Mouse (Mus musculus): ENCODE measurements around the gene Gm10842.

The Gm10842 gene

GRCm38 (mm10) chr11:105181126-105181637 lies 34.5 kb downstream of the Gm10842 start:
- TF ChIP-seq GATA4 (IDR thresholded peaks at IDR 0.05; ENCODE audit: insufficient replicate concordance, low read length), result no peak

DNA sequence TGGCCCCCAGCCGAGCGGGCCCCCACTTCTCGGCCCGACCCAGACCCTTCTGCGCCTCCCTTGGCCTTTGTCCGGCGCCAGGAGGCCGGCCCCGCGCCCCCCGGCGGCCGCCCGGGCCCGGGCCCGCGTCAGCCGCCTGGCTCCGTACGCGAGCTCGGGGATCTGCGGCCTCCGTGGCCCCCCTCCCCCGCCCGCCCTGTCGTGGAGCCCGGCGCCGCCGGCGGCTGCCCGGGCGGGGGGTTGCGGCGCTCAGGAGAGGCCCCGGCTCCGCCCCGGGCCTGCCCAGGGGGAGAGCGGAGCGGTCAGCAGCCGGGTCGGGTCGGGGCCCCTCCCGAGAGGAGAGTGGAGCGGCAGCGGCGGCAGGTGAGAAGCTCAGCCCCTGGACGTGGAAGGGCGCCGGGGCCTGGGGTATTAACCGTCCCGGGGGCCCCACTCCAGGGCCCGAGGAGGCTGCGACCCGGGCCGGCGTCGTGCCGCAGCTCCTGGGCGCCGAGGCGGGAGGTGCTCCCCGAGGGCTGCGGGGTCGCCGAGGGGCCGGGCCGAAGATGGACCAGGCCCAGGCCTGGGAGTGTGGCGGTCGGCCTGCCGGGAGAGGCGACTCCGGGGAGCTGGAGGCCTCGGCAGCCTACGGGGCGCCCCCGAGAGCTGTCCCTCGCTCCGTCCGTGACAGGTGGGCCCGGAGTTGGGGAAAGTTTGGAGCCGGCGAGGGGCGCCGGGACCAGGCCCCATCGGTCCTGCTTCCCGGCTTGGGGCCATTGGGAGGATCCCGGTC lies 35.2 kb downstream of the Gm10842 start:
- TF ChIP-seq GATA4 (IDR thresholded peaks at IDR 0.05; ENCODE audit: insufficient replicate concordance, low read length), result no peak

- TF ChIP-seq GATA4 (IDR thresholded peaks at IDR 0.05; ENCODE audit: insufficient replicate concordance, low read length), result no peak
These were observed 35.8 kb downstream of the Gm10842 start for GRCm38 (mm10) chr11:105182461-105182855.

- TF ChIP-seq GATA4 (IDR thresholded peaks at IDR 0.05; ENCODE audit: insufficient replicate concordance, low read length), result no peak
These were observed 38.0 kb downstream of the Gm10842 start for GRCm38 (mm10) chr11:105184678-105185077.

DNA sequence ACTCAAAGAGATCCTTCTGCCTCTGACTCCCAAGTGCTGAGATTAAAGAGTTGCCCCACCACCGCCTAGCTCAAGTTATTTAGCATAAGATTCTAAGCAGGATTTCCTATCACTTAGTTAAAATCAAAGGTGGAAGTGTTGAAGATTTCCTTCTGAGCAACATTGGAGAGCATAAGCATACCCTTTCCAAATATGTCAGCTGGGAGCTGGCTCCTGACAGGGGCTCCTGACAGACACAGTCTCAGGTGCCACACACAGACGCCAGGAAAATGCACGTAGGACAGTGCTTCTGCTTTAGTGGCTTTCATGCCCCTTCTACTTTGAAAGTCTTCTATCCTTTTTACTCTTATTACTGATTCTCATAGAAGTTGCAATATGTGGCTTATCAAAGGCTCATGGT lies 45.5 kb downstream of the Gm10842 start:
- TF ChIP-seq GATA4 (IDR thresholded peaks at IDR 0.05; ENCODE audit: insufficient replicate concordance, low read length), result no peak
